Mouse (Mus musculus): ENCODE data around the gene Cyb561d1. TPM values are rescaled to one million over a fixed set of nuclear protein-coding genes. Genes with fewer than 3 reads are reported as not detected.

The Cyb561d1 gene
- polyA plus RNA-seq, 1 experiment from 2014 or later, result 3.4 TPM

DNA sequence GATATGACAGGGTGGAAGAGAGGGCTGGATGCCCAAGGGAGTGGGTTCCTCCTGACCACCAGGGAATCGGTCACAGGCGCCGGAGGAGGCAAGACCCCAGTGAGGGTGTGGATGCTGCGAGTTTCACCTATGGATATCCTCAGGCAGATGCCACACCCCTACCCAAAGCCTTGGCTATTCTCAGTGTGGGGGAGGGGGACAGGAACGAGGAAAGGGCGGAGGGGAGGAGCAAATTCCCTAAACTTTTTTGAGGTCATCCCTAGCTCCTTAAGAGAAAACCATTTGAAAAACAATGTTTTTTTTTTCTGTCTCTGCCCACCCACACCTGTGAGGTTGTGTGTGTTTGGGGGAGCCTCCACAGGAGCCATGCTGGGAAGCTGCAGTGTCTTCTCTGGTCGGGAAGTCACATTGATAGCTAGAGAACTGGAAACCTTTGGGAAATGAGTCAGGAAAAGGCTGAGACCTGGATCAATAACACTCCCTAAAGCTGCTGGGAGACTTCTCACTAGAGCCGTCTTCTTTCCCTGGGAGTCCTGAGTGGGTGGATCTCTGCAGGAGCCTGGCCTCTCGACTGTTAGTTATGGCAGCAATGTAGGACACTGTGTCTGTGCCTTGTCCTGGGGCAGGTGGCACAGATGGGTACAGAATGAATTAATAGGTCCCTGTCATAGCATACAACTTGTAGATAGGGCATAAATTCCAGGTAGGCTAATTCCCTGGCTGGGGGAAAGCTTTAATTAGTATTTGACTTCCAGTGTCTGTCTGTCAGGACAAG lies 12.1 kb downstream of the Cyb561d1 start:
- WGBS, result 60% methylated on average over 9 of the region's 9 CpGs
- Histone ChIP-seq H3K27ac (ENCODE audit: low read length) (no peak overlapping the region), H3K4me2 (replicated peaks; ENCODE audit: low read depth, low read length) (no peak overlapping the region), H3K27me3 (ENCODE audit: insufficient read depth, low read length) (peaks cover 5% of the 10 kb centered on the region; the same call in 1 of the 2 replicates), H3K4me3 (ENCODE audit: low read length) (no peak overlapping the region), H3K9me3 (ENCODE audit: low read length) (no peaks in the 10 kb centered on the region), H3K9ac (replicated peaks; ENCODE audit: low read length) (no peak overlapping the region), H3K4me1 (ENCODE audit: insufficient read depth, low read length) (peaks cover 14% of the 10 kb centered on the region), H3K36me3 (ENCODE audit: insufficient read depth, low read length) (no peaks in the 10 kb centered on the region)
- ATAC-seq (ENCODE audit: low FRiP score, low TSS enrichment), result no peak

GRCm38 (mm10) chr3:108187111-108187795 lies 13.8 kb downstream of the Cyb561d1 start:
- Histone ChIP-seq H3K4me2 (replicated peaks; ENCODE audit: low read depth, low read length) (peak overlapping the region; percentile 93), H3K9me3 (ENCODE audit: low read length) (no peaks in the 10 kb centered on the region), H3K9ac (replicated peaks; ENCODE audit: low read length) (no peak overlapping the region; the same call in 1 of the 2 replicates), H3K27me3 (ENCODE audit: insufficient read depth, low read length) (peaks cover 5% of the 10 kb centered on the region; the same call in 1 of the 2 replicates), H3K36me3 (ENCODE audit: insufficient read depth, low read length) (no peaks in the 10 kb centered on the region), H3K4me1 (ENCODE audit: insufficient read depth, low read length) (peaks cover 14% of the 10 kb centered on the region), H3K4me3 (ENCODE audit: low read length) (peak overlapping the region; percentile 73), H3K27ac (ENCODE audit: low read length) (no peak overlapping the region)
- ATAC-seq (ENCODE audit: low FRiP score, low TSS enrichment), result peak; percentile 27; the same call in 1 of the 2 replicates
- 58% methylated on average over 20 of the region's 20 CpGs for WGBS

GRCm38 (mm10) chr3:108186098-108187047 lies 14.6 kb downstream of the Cyb561d1 start, which contains the start of gene Amigo1:
Amigo1 (plus strand) TSS chr3:108186335.
- Histone ChIP-seq H3K9me3 (ENCODE audit: low read length) (no peaks in the 10 kb centered on the region), H3K27me3 (ENCODE audit: insufficient read depth, low read length) (peaks cover 5% of the 10 kb centered on the region; the same call in 1 of the 2 replicates), H3K4me3 (ENCODE audit: low read length) (peak within 1 kb of the TSS; percentile 73), H3K4me1 (ENCODE audit: insufficient read depth, low read length) (peaks cover 14% of the 10 kb centered on the region), H3K4me2 (replicated peaks; ENCODE audit: low read depth, low read length) (peak within 1 kb of the TSS; percentile 93), H3K9ac (replicated peaks; ENCODE audit: low read length) (peak within 1 kb of the TSS; percentile 82), H3K27ac (ENCODE audit: low read length) (0 out of 2 replicates have a peak within 1 kb of the TSS, but pooled peaks have one; percentile 10), H3K36me3 (ENCODE audit: insufficient read depth, low read length) (no peaks in the 10 kb centered on the region)
- WGBS, result 1% methylated on average over 68 of the region's 100 CpGs
- ATAC-seq (ENCODE audit: low FRiP score, low TSS enrichment), result peak; percentile 80

DNA sequence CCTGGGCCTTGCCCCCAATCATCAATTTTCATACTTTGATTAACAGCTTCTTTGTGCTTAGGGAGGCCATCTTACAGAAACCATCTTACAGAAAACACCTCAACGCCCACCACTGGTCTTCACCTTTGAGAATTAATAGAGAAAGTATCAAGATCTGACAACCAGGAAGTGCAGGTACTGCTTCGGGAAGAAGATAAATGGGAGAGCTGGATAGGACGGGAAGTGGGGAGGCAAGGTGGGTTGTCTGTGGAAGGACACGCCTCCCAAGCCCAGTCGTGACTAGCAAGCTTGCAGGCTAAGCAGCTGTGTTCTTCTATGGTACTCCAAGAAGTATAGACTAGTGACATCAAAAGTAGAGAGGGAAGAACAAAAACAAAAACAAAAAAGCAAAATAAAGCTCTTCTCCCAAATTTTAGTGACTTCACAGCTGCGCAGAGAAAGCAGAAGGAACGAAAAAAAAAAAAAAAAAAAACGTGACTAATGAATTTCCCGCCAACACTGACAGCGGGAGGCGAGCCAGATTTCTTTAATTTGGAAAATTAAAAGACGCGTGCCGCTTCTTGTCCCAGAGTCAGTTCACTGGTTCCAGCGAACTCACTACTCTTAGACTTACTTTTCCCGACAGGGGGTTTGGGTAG lies 15.4 kb downstream of the Cyb561d1 start:
- Histone ChIP-seq H3K4me3 (ENCODE audit: low read length) (peak overlapping the region; percentile 73), H3K9ac (replicated peaks; ENCODE audit: low read length) (peak overlapping the region; percentile 82), H3K4me2 (replicated peaks; ENCODE audit: low read depth, low read length) (peak overlapping the region; percentile 93), H3K4me1 (ENCODE audit: insufficient read depth, low read length) (peaks cover 14% of the 10 kb centered on the region), H3K27me3 (ENCODE audit: insufficient read depth, low read length) (peaks cover 5% of the 10 kb centered on the region; the same call in 1 of the 2 replicates), H3K36me3 (ENCODE audit: insufficient read depth, low read length) (no peaks in the 10 kb centered on the region), H3K27ac (ENCODE audit: low read length) (no peak overlapping the region), H3K9me3 (ENCODE audit: low read length) (no peaks in the 10 kb centered on the region)
- no peak; the same call in 1 of the 2 replicates for ATAC-seq (ENCODE audit: low FRiP score, low TSS enrichment)
- WGBS, result 2% methylated on average over 16 of the region's 16 CpGs

- whole genome bisulfite sequencing, result 43% methylated on average over 3 of the region's 3 CpGs
- Histone ChIP-seq H3K4me3 (ENCODE audit: low read length) (no peak overlapping the region), H3K36me3 (ENCODE audit: insufficient read depth, low read length) (no peaks in the 10 kb centered on the region), H3K4me1 (ENCODE audit: insufficient read depth, low read length) (peaks cover 11% of the 10 kb centered on the region), H3K27ac (ENCODE audit: low read length) (no peak overlapping the region), H3K9me3 (ENCODE audit: low read length) (no peaks in the 10 kb centered on the region), H3K4me2 (replicated peaks; ENCODE audit: low read depth, low read length) (no peak overlapping the region), H3K27me3 (ENCODE audit: insufficient read depth, low read length) (peaks cover 5% of the 10 kb centered on the region; the same call in 1 of the 2 replicates), H3K9ac (replicated peaks; ENCODE audit: low read length) (no peak overlapping the region)
- ATAC-seq (ENCODE audit: low FRiP score, low TSS enrichment), result no peak
Measured at GRCm38 (mm10) chr3:108184742-108185141, 16.3 kb downstream of the Cyb561d1 start.

- Histone ChIP-seq H3K9ac (replicated peaks; ENCODE audit: low read length) (no peak overlapping the region), H3K4me2 (replicated peaks; ENCODE audit: low read depth, low read length) (no peak overlapping the region), H3K4me3 (ENCODE audit: low read length) (no peak overlapping the region), H3K36me3 (ENCODE audit: insufficient read depth, low read length) (no peaks in the 10 kb centered on the region), H3K4me1 (ENCODE audit: insufficient read depth, low read length) (peaks cover 5% of the 10 kb centered on the region; the same call in 1 of the 2 replicates), H3K27ac (ENCODE audit: low read length) (no peak overlapping the region), H3K9me3 (ENCODE audit: low read length) (no peaks in the 10 kb centered on the region), H3K27me3 (ENCODE audit: insufficient read depth, low read length) (no peaks in the 10 kb centered on the region; the same call in 1 of the 2 replicates)
- no peak for ATAC-seq (ENCODE audit: low FRiP score, low TSS enrichment)
- 44% methylated on average over 2 of the region's 2 CpGs for WGBS
Measured at GRCm38 (mm10) chr3:108180514-108180913, 20.5 kb downstream of the Cyb561d1 start.

DNA sequence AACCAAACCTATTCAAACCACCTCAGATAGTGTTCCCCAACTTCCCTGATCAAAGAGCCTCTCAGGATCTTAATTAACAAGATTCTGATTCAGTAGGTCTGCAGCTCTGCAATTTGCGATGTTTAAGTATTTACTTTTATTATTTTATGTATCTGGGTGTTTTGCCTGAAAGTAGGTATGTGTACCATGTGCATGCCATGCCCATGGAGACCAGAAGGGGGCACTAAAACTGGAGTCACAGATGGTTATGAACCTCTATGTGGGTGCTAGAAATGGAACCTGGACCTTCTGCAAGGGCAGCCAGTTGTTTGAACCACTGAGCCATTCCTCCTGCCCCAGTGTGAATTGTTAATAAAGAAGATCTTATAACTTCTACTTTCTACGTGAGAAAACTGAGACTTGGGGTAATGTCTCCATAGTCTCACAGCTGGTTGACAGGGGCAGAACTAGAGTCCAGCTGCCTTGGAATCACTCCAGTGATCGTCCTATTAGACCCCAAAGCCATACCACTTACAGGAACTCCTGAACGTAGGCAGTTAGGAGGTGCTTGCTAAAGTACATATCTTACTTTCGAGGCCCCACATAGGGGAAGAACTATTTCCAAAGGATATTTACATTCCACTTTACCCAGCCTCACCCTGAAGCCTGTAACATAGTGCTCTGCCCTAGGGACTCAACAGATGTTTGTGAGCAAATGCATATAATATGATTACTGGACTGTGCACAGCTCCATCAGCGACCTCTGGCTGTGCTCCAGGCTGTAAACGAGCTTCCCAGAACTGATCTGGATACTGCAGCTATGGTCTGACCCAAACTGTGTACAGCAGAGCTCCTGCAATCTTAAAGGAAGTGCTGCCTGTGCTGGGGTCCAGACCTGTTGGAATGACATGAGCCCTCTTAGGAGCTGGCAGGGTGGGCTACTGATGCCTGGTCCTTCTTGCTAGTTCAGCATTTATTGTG lies 22.0 kb downstream of the Cyb561d1 start:
- no peak overlapping the region for H3K4me2 ChIP-seq (replicated peaks; ENCODE audit: low read depth, low read length)
- no peak overlapping the region for H3K27ac ChIP-seq (ENCODE audit: low read length)
- H3K9ac ChIP-seq (replicated peaks; ENCODE audit: low read length), result no peak overlapping the region
- no peaks in the 10 kb centered on the region for H3K36me3 ChIP-seq (ENCODE audit: insufficient read depth, low read length)
- peaks cover 16% of the 10 kb centered on the region for H3K4me1 ChIP-seq (ENCODE audit: insufficient read depth, low read length)
- H3K4me3 ChIP-seq (ENCODE audit: low read length), result no peak overlapping the region
- H3K27me3 ChIP-seq (ENCODE audit: insufficient read depth, low read length), result no peaks in the 10 kb centered on the region
- no peaks in the 10 kb centered on the region for H3K9me3 ChIP-seq (ENCODE audit: low read length)
- 66% methylated on average over 7 of the region's 7 CpGs for WGBS
- ATAC-seq (ENCODE audit: low FRiP score, low TSS enrichment), result no peak; the same call in 1 of the 2 replicates
